Mouse (Mus musculus): Measurements from ENCODE around the gene Golt1a. TPM values are rescaled to one million over a fixed set of nuclear protein-coding genes. Genes with fewer than 3 reads are reported as not detected.

Gene Golt1a
- total RNA-seq, 1 experiment, result not detected

DNA sequence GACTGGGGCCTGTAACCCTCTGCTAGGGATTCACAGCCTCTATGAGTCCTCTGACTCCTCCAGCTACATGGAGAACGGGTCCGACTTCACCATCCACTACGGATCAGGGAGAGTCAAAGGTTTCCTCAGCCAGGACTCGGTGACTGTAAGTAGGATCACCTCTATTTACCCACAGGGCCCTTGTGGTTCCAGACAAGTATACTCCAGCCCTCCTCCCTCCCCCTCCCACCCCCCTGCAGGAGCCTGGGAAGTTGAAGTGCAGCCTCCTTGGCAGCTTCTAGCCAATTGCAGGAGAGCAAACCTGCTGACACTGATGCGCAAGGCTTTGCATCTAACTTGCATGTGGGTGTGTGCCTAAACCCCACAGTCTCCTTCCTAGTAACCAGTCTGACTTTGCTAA is 45.9 kb downstream of the Golt1a start:
- Histone ChIP-seq H3K4me3 (ENCODE audit: insufficient read depth in 1 of 2, low read depth in 1 of 2, low read length in 2 of 2, poor library complexity in 1 of 2, severe bottlenecking in 1 of 2) (no peak overlapping the region), H3K9me3 (ENCODE audit: control insufficient read depth, insufficient read depth, low read depth, low read length) (no peaks in the 10 kb centered on the region; the same call in 1 of the 2 replicates), H3K9ac (ENCODE audit: insufficient read depth, low read depth, low read length, poor library complexity, severe bottlenecking) (no peak overlapping the region), H3K4me1 (ENCODE audit: control insufficient read depth in 2 of 2, insufficient read depth in 2 of 2, low read length in 2 of 2, poor library complexity in 1 of 2) (peaks cover 0 to 4% of the 10 kb centered on the region in 2 experiments; a peak in 1 of 4 replicates), H3K27ac (ENCODE audit: insufficient read depth, low read depth, low read length, poor library complexity, severe bottlenecking) (no peak overlapping the region), H3K36me3 (ENCODE audit: control insufficient read depth, insufficient read depth, low read length, poor library complexity, severe bottlenecking) (no peaks in the 10 kb centered on the region)
- TF ChIP-seq CHD2 (IDR thresholded peaks at IDR 0.05; ENCODE audit: low read depth, low read length), result no peak
- no peak for TF ChIP-seq ZC3H11A (IDR thresholded peaks at IDR 0.05; ENCODE audit: borderline replicate concordance, low read depth, low read length)
- no peak for TF ChIP-seq HCFC1 (IDR thresholded peaks at IDR 0.05; ENCODE audit: borderline replicate concordance, insufficient read depth, low read length)
- no peak for TF ChIP-seq ZNF384 (IDR thresholded peaks at IDR 0.05; ENCODE audit: low read depth, low read length)
- no peak for TF ChIP-seq MAFK (IDR thresholded peaks at IDR 0.05; ENCODE audit: insufficient read depth, low read depth, low read length)
- in situ Hi-C loops (cut with MboI; ENCODE audit: low sequenced_read_pairs in 2 of 2, unreplicated experiment in 2 of 2), result loop anchor here (10.0 to 25.0 kb wide), 2 partner anchors 181 to 193 kb away; partner anchors contain the start of gene Plekha6 (in 1 of the 2)
- no peak for DNase-seq (ENCODE audit: low read depth, low spot score)

DNA sequence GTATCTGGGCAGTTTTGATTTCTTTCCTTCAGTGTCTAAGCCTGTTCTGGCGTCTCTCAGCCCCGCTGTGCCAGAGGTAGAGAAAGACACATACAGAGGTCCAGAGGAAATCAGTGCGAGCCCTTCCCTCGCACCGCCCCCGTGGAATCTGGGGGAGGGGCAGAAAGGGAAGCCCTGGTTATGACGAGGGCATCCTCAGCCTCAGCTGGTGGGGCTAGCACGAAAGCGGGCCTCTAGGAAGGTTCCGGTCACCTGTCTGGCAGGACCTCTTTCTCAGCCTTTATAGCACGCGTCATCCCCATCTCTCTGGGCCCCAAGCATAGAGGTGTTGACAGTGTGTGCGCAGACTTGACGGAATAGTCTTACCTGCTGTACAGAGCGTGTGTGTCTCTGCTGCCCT is 46.3 kb downstream of the Golt1a start:
- in situ Hi-C loops (cut with MboI; ENCODE audit: low sequenced_read_pairs in 2 of 2, unreplicated experiment in 2 of 2), result loop anchor here (10.0 to 25.0 kb wide), 2 partner anchors 181 to 194 kb away; partner anchors contain the start of gene Plekha6 (in 1 of the 2)
- DNase-seq (ENCODE audit: low read depth, low spot score), result no peak
- H3K27ac ChIP-seq (ENCODE audit: insufficient read depth, low read depth, low read length, poor library complexity, severe bottlenecking), result no peak overlapping the region
- no peaks in the 10 kb centered on the region for H3K36me3 ChIP-seq (ENCODE audit: control insufficient read depth, insufficient read depth, low read length, poor library complexity, severe bottlenecking)
- peaks cover 1% of the 10 kb centered on the region; the same call in 1 of the 2 replicates for H3K9me3 ChIP-seq (ENCODE audit: control insufficient read depth, insufficient read depth, low read depth, low read length)
- no peak for TF ChIP-seq CHD2 (IDR thresholded peaks at IDR 0.05; ENCODE audit: low read depth, low read length)
- no peak for TF ChIP-seq ZNF384 (IDR thresholded peaks at IDR 0.05; ENCODE audit: low read depth, low read length)
- no peak for TF ChIP-seq MAFK (IDR thresholded peaks at IDR 0.05; ENCODE audit: insufficient read depth, low read depth, low read length)
- no peak for TF ChIP-seq ZC3H11A (IDR thresholded peaks at IDR 0.05; ENCODE audit: borderline replicate concordance, low read depth, low read length)
- no peak for TF ChIP-seq HCFC1 (IDR thresholded peaks at IDR 0.05; ENCODE audit: borderline replicate concordance, insufficient read depth, low read length)
- H3K9ac ChIP-seq (ENCODE audit: insufficient read depth, low read depth, low read length, poor library complexity, severe bottlenecking), result no peak overlapping the region
- peaks cover 0 to 4% of the 10 kb centered on the region in 2 experiments; a peak in 1 of 4 replicates for H3K4me1 ChIP-seq (ENCODE audit: control insufficient read depth in 2 of 2, insufficient read depth in 2 of 2, low read length in 2 of 2, poor library complexity in 1 of 2)
- H3K4me3 ChIP-seq (ENCODE audit: insufficient read depth in 1 of 2, low read depth in 1 of 2, low read length in 2 of 2, poor library complexity in 1 of 2, severe bottlenecking in 1 of 2), result no peak overlapping the region

DNA sequence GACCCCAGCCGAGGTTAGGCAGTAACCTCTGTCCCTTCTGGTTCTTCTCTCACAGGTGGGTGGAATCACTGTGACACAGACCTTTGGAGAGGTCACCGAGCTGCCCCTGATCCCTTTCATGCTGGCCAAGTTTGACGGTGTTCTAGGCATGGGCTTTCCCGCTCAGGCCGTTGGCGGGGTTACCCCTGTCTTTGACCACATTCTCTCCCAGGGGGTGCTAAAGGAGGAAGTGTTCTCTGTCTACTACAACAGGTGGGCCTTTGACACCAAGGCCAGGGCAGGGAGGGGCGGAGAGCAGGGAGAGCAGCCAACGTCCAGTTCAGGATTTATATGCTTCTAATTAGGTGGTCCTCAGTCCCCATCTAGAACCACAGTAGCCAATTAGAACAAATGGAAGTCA is 46.7 kb downstream of the Golt1a start:
- TF ChIP-seq ZNF384 (IDR thresholded peaks at IDR 0.05; ENCODE audit: low read depth, low read length) (no peak), CHD2 (IDR thresholded peaks at IDR 0.05; ENCODE audit: low read depth, low read length) (no peak), ZC3H11A (IDR thresholded peaks at IDR 0.05; ENCODE audit: borderline replicate concordance, low read depth, low read length) (no peak), HCFC1 (IDR thresholded peaks at IDR 0.05; ENCODE audit: borderline replicate concordance, insufficient read depth, low read length) (no peak), MAFK (IDR thresholded peaks at IDR 0.05; ENCODE audit: insufficient read depth, low read depth, low read length) (no peak)
- DNase-seq (ENCODE audit: low read depth, low spot score), result no peak
- peaks cover 0 to 4% of the 10 kb centered on the region in 2 experiments; a peak in 1 of 4 replicates for H3K4me1 ChIP-seq (ENCODE audit: control insufficient read depth in 2 of 2, insufficient read depth in 2 of 2, low read length in 2 of 2, poor library complexity in 1 of 2)
- H3K4me3 ChIP-seq (ENCODE audit: insufficient read depth in 1 of 2, low read depth in 1 of 2, low read length in 2 of 2, poor library complexity in 1 of 2, severe bottlenecking in 1 of 2), result no peak overlapping the region
- no peak overlapping the region for H3K27ac ChIP-seq (ENCODE audit: insufficient read depth, low read depth, low read length, poor library complexity, severe bottlenecking)
- in situ Hi-C loops (cut with MboI; ENCODE audit: low sequenced_read_pairs in 2 of 2, unreplicated experiment in 2 of 2), result loop anchor here (10.0 to 25.0 kb wide), 2 partner anchors 182 to 194 kb away; partner anchors contain the start of gene Plekha6 (in 1 of the 2)
- peaks cover 3% of the 10 kb centered on the region; the same call in 1 of the 2 replicates for H3K9me3 ChIP-seq (ENCODE audit: control insufficient read depth, insufficient read depth, low read depth, low read length)
- H3K9ac ChIP-seq (ENCODE audit: insufficient read depth, low read depth, low read length, poor library complexity, severe bottlenecking), result no peak overlapping the region
- no peaks in the 10 kb centered on the region for H3K36me3 ChIP-seq (ENCODE audit: control insufficient read depth, insufficient read depth, low read length, poor library complexity, severe bottlenecking)

DNA sequence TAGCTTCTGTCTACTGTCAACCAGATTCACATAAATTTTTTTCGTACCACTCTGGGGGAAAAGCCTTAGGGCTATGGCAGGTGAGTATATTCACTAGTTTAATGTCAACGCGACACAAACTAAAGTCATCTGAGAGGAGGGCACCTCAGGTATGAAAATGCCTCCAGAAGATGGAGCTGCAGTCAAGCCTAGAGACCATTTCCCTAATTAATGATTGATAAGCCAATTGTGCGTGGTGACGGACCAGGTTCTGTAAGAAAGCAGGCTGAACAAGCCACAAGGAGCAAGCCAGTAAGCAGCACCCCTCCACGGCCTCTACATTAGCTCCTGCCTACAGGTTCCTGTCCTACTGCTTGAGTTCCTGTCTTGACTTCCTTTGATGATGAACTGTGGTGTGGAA is 51.4 kb downstream of the Golt1a start:
- DNase-seq (ENCODE audit: low read depth, low spot score), result no peak
- in situ Hi-C loops (cut with MboI; ENCODE audit: low sequenced_read_pairs in 2 of 2, unreplicated experiment in 2 of 2), result loop anchor here in 1 of 2 experiments (25.0 kb wide), 1 partner anchor 199 kb away; the partner anchor contains the start of gene Plekha6
- TF ChIP-seq ZNF384 (IDR thresholded peaks at IDR 0.05; ENCODE audit: low read depth, low read length), result no peak
- TF ChIP-seq ZC3H11A (IDR thresholded peaks at IDR 0.05; ENCODE audit: borderline replicate concordance, low read depth, low read length), result no peak
- no peak for TF ChIP-seq HCFC1 (IDR thresholded peaks at IDR 0.05; ENCODE audit: borderline replicate concordance, insufficient read depth, low read length)
- TF ChIP-seq CHD2 (IDR thresholded peaks at IDR 0.05; ENCODE audit: low read depth, low read length), result no peak
- TF ChIP-seq MAFK (IDR thresholded peaks at IDR 0.05; ENCODE audit: insufficient read depth, low read depth, low read length), result no peak
- peaks cover 2 to 21% of the 10 kb centered on the region in 2 experiments; a peak in 2 of 4 replicates for H3K4me1 ChIP-seq (ENCODE audit: control insufficient read depth in 2 of 2, insufficient read depth in 2 of 2, low read length in 2 of 2, poor library complexity in 1 of 2)
- H3K27ac ChIP-seq (ENCODE audit: insufficient read depth, low read depth, low read length, poor library complexity, severe bottlenecking), result no peak overlapping the region
- no peak overlapping the region for H3K4me3 ChIP-seq (ENCODE audit: insufficient read depth in 1 of 2, low read depth in 1 of 2, low read length in 2 of 2, poor library complexity in 1 of 2, severe bottlenecking in 1 of 2)
- peaks cover 5% of the 10 kb centered on the region for H3K9me3 ChIP-seq (ENCODE audit: control insufficient read depth, insufficient read depth, low read depth, low read length)
- no peaks in the 10 kb centered on the region for H3K36me3 ChIP-seq (ENCODE audit: control insufficient read depth, insufficient read depth, low read length, poor library complexity, severe bottlenecking)
- H3K9ac ChIP-seq (ENCODE audit: insufficient read depth, low read depth, low read length, poor library complexity, severe bottlenecking), result no peak overlapping the region

Data from ES-E14 (cell line).